ENCODE assay signal across 9 mouse cellular contexts in the genomic region with DNA sequence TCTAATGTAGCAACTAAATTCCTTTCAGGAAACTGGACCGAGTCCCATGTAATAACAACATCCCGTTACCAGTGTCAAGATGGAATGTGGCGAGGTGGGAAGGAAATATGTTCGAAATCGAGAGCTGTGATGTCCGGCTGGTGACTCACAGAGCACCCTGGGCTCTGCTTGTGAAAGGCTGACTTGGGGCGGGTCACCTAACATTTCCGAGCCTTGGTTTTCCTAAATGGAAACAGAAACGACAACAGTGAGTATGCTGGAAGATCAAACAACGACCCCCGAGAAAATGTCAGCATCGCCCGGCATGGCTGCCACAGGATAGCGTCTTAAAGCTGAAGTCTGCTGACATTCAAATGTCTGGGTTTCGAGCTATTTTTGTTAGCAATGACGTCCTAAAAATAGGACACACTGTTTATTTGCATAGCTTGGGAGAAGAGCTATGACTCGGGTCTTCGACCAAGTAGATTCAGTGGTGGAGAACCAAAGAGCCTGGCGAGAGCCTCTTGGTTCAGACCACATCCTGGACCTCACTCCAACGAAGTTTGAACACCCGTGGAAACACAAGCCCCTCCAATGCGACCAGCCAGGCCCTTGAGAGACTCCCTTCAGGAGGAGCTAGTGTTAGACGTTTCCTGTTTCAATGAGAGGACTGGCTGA. TPM values are rescaled to one million over a fixed set of nuclear protein-coding genes. Genes with fewer than 3 reads are reported as not detected.
A peak's percentile ranks its signal among the peaks of the same experiment; 100 is the strongest.
DNase-seq lines count a peak whose midpoint lies in the region; ATAC-seq lines count a peak whose summit lies in the region.
"Had no signal": no experiment of that assay in that cellular context is flagged by ENCODE, and none has a peak within 500 bp of the region (broad histone marks: within the 10 kb centered on the region; RNA-seq: fewer than 3 reads in every experiment).

No protein-coding gene starts in this region.

- H3K27ac ChIP-seq in forebrain, embryonic 12.5 days, result no peak overlapping the region
- H3K27ac ChIP-seq: macrophage had no signal

- intact Hi-C loops in gastrocnemius, postnatal 36 days (cut with DNase I), result loop anchor here (5.0 kb wide), 1 partner anchor 67 kb away; a partner anchor contains a TSS

- ATAC-seq in forebrain, embryonic 12.5 days (ENCODE audit: low FRiP score), result no peak

- H3K9me3 ChIP-seq in forebrain, embryonic 12.5 days, result no peaks in the 10 kb centered on the region

- H3K27me3 ChIP-seq in forebrain, embryonic 12.5 days, result no peaks in the 10 kb centered on the region

- no peaks in the 10 kb centered on the region for H3K36me3 ChIP-seq in forebrain, embryonic 12.5 days (replicated peaks)

- WGBS in forebrain, embryonic 12.5 days, result 86% methylated on average over 23 of the region's 23 CpGs

- no peak overlapping the region for H3K4me2 ChIP-seq in forebrain, embryonic 12.5 days

- H3K4me3 ChIP-seq in forebrain, embryonic 12.5 days (replicated peaks), result no peak overlapping the region

- H3K9ac ChIP-seq in forebrain, embryonic 12.5 days, result no peak overlapping the region

- peak; percentile 52 for DNase-seq in gastrocnemius, adult 18-20 months (ENCODE audit: low spot score)
- DNase-seq in gastrocnemius, postnatal 4 days (ENCODE audit: low spot score in 2 of 2), result no peak
- peak; percentile 25 to 34 for DNase-seq in gastrocnemius, postnatal 36 days
- peak; percentile 40 for DNase-seq in kidney, adult 18-20 months
- DNase-seq in lung, postnatal 4 days, result peak; percentile 77 to 87
- DNase-seq in layer of hippocampus, adult 8-10 months (ENCODE audit: low spot score in 2 of 2), result no peak
- DNase-seq in yolk sac, embryonic 10.5 days (ENCODE audit: low spot score), result no peak

- no peaks in the 10 kb centered on the region for H3K4me1 ChIP-seq in forebrain, embryonic 12.5 days

RNA-seq across cellular contexts. Expression of a gene that starts 28.0 kb away (rescaled TPM):
- total RNA-seq in gastrocnemius, adult 18-20 months (2021), result 10 to 100 TPM in 1 of 2 experiments, 1 to 10 TPM in 1; 7.7 to 14.0 TPM
- 10 to 100 TPM; 33.7 to 35.5 TPM for total RNA-seq in gastrocnemius, postnatal 4 days (2021)
- total RNA-seq in gastrocnemius, postnatal 36 days (2021), result 10 to 100 TPM in 1 of 2 experiments, 1 to 10 TPM in 1; 8.3 to 12.0 TPM
- total RNA-seq in layer of hippocampus, adult 8-10 months (2022), result 10 to 100 TPM; 32.4 to 40.8 (median 38.9) TPM
- 73.4 and 74.1 TPM in 2 replicates for polyA plus RNA-seq in forebrain, embryonic 12.5 days (2016; fragmentation: Nextera tagmentation; extraction: Ambion mirVana)

Comparison
In these comparisons a context has a peak if more than half of its experiments do, and no peak if none do; other contexts are left out.
1. DNase-seq: peak in gastrocnemius, adult 18-20 months (single experiment), gastrocnemius, postnatal 36 days (2 of 2), kidney, adult 18-20 months (single experiment) and lung, postnatal 4 days (2 of 2); none in gastrocnemius, postnatal 4 days (0 of 2), layer of hippocampus, adult 8-10 months (0 of 2) and yolk sac, embryonic 10.5 days (single experiment).